Mouse (Mus musculus): ENCODE results near the gene Gpc3. TPM values are rescaled to one million over a fixed set of nuclear protein-coding genes. Genes with fewer than 3 reads are reported as not detected.

The Gpc3 gene
- total and polyA plus RNA-seq, 3 experiments, result not detected

GRCm38 (mm10) chrX:52419850-52420249 lies 193.9 kb downstream of the Gpc3 start:
- no peak for TF ChIP-seq USF2 (conservative IDR thresholded peaks at IDR 0.05; ENCODE audit: low read depth, low read length)
- TF ChIP-seq TCF12 (IDR thresholded peaks at IDR 0.05; ENCODE audit: low read depth, low read length), result no peak
- no peak for TF ChIP-seq KAT2A (IDR thresholded peaks at IDR 0.05; ENCODE audit: insufficient replicate concordance, low read length)
- no peak for TF ChIP-seq ETS1 (conservative IDR thresholded peaks at IDR 0.05; ENCODE audit: low read depth, low read length)
- no peak for TF ChIP-seq UBTF (IDR thresholded peaks at IDR 0.05; ENCODE audit: low read depth, low read length)
- no peak for TF ChIP-seq USF1 (IDR thresholded peaks at IDR 0.05; ENCODE audit: low read depth, low read length)
- no peak for TF ChIP-seq MAFK (IDR thresholded peaks at IDR 0.05; ENCODE audit: insufficient replicate concordance, low read length)
- no peak for TF ChIP-seq NELFE (IDR thresholded peaks at IDR 0.05; ENCODE audit: low read depth, low read length)
- no peak for TF ChIP-seq GABPA (IDR thresholded peaks at IDR 0.05; ENCODE audit: insufficient replicate concordance, low read depth, low read length)
- no peak for TF ChIP-seq BHLHE40 (IDR thresholded peaks at IDR 0.05; ENCODE audit: low read depth, low read length)
- no peak for TF ChIP-seq POLR2A (IDR thresholded peaks at IDR 0.05; ENCODE audit: low read depth, low read length)
- no peak for TF ChIP-seq JUND (conservative IDR thresholded peaks at IDR 0.05; ENCODE audit: low read depth, low read length)
- no peak for TF ChIP-seq E2F4 (IDR thresholded peaks at IDR 0.05; ENCODE audit: insufficient replicate concordance, low read depth, low read length)
- TF ChIP-seq PAX5 (IDR thresholded peaks at IDR 0.05; ENCODE audit: low read length), result no peak
- TF ChIP-seq SIN3A (IDR thresholded peaks at IDR 0.05; ENCODE audit: low read length), result no peak
- no peak for TF ChIP-seq MAX (IDR thresholded peaks at IDR 0.05; ENCODE audit: low read length)
- no peaks in the 10 kb centered on the region for H3K27me3 ChIP-seq (replicated peaks)
- no peaks in the 10 kb centered on the region for H3K9me3 ChIP-seq (replicated peaks; ENCODE audit: low read length)
- in situ Hi-C loops (cut with MboI; ENCODE audit: low pct_ligation_motif_present, low pct_unique_long_range_greater_than_20kb, low sequenced_read_pairs) (no loop called here), dilution Hi-C loops (cut with MboI; ENCODE audit: extremely low pct_ligation_motif_present, extremely low pct_unique_long_range_greater_than_20kb, low sequenced_read_pairs) (no loop called here)
- H3K9ac ChIP-seq (ENCODE audit: insufficient read depth, low read depth), result no peak overlapping the region
- no peaks in the 10 kb centered on the region for H3K79me2 ChIP-seq (replicated peaks; ENCODE audit: control insufficient read depth, extremely low read depth, insufficient read depth, poor library complexity, severe bottlenecking)
- no peaks in the 10 kb centered on the region for H3K4me1 ChIP-seq (ENCODE audit: control insufficient read depth in 1 of 2, insufficient read depth in 2 of 2)
- no peak overlapping the region for H3K4me3 ChIP-seq (replicated peaks in 1 of 3; ENCODE audit: low read depth in 2 of 3, low read length in 2 of 3, poor library complexity in 1 of 3)
- H3K4me2 ChIP-seq (ENCODE audit: insufficient read depth, low read depth, poor library complexity, severe bottlenecking), result no peak overlapping the region
- no peaks in the 10 kb centered on the region for H3K36me3 ChIP-seq (replicated peaks in 1 of 2; ENCODE audit: control insufficient read depth in 1 of 2, insufficient read depth in 1 of 2, low read length in 1 of 2)
- H3K27ac ChIP-seq (ENCODE audit: insufficient read depth, low read depth), result no peak overlapping the region
- DNase-seq (ENCODE audit: extremely low read depth), result no peak

- in situ Hi-C loops (cut with MboI; ENCODE audit: low pct_ligation_motif_present, low pct_unique_long_range_greater_than_20kb, low sequenced_read_pairs) (no loop called here), dilution Hi-C loops (cut with MboI; ENCODE audit: extremely low pct_ligation_motif_present, extremely low pct_unique_long_range_greater_than_20kb, low sequenced_read_pairs) (no loop called here)
- no peak for TF ChIP-seq CTCF (conservative IDR thresholded peaks at IDR 0.05 in 1 of 2, IDR thresholded peaks at IDR 0.05 in 1 of 2; ENCODE audit: low read depth in 2 of 2, low read length in 2 of 2)
- no peak for TF ChIP-seq ZNF384 (IDR thresholded peaks at IDR 0.05; ENCODE audit: low read depth, low read length)
- no peak for TF ChIP-seq MAX (IDR thresholded peaks at IDR 0.05; ENCODE audit: low read length)
- TF ChIP-seq SMC3 (IDR thresholded peaks at IDR 0.05; ENCODE audit: low read depth, low read length), result no peak
- TF ChIP-seq ZC3H11A (IDR thresholded peaks at IDR 0.05; ENCODE audit: low read depth, low read length), result no peak
- no peak for TF ChIP-seq ELF1 (IDR thresholded peaks at IDR 0.05; ENCODE audit: low read depth, low read length)
- TF ChIP-seq POLR2A (IDR thresholded peaks at IDR 0.05; ENCODE audit: low read depth, low read length), result no peak
- no peak for TF ChIP-seq SIN3A (IDR thresholded peaks at IDR 0.05; ENCODE audit: low read length)
- TF ChIP-seq NELFE (IDR thresholded peaks at IDR 0.05; ENCODE audit: low read depth, low read length), result no peak
- no peak for TF ChIP-seq GABPA (IDR thresholded peaks at IDR 0.05; ENCODE audit: insufficient replicate concordance, low read depth, low read length)
- no peak for TF ChIP-seq MEF2A (IDR thresholded peaks at IDR 0.05; ENCODE audit: borderline replicate concordance, low read depth, low read length)
- TF ChIP-seq ZMIZ1 (IDR thresholded peaks at IDR 0.05; ENCODE audit: low read depth, low read length), result no peak
- TF ChIP-seq MYC (IDR thresholded peaks at IDR 0.05; ENCODE audit: low read depth, low read length), result no peak
- TF ChIP-seq IRF4 (IDR thresholded peaks at IDR 0.05; ENCODE audit: low read depth, low read length), result no peak
- no peak for TF ChIP-seq USF1 (IDR thresholded peaks at IDR 0.05; ENCODE audit: low read depth, low read length)
- TF ChIP-seq TCF12 (IDR thresholded peaks at IDR 0.05; ENCODE audit: low read depth, low read length), result no peak
- no peaks in the 10 kb centered on the region for H3K27me3 ChIP-seq (replicated peaks)
- H3K79me2 ChIP-seq (replicated peaks; ENCODE audit: control insufficient read depth, extremely low read depth, insufficient read depth, poor library complexity, severe bottlenecking), result no peaks in the 10 kb centered on the region
- no peak overlapping the region for H3K9ac ChIP-seq (ENCODE audit: insufficient read depth, low read depth)
- H3K4me2 ChIP-seq (ENCODE audit: insufficient read depth, low read depth, poor library complexity, severe bottlenecking), result no peak overlapping the region
- H3K4me1 ChIP-seq (ENCODE audit: control insufficient read depth in 1 of 2, insufficient read depth in 2 of 2), result no peaks in the 10 kb centered on the region
- no peak for DNase-seq (ENCODE audit: extremely low read depth)
- H3K27ac ChIP-seq (ENCODE audit: insufficient read depth, low read depth), result no peak overlapping the region
- no peaks in the 10 kb centered on the region for H3K36me3 ChIP-seq (replicated peaks in 1 of 2; ENCODE audit: control insufficient read depth in 1 of 2, insufficient read depth in 1 of 2, low read length in 1 of 2)
- H3K4me3 ChIP-seq (replicated peaks in 1 of 3; ENCODE audit: low read depth in 2 of 3, low read length in 2 of 3, poor library complexity in 1 of 3), result no peak overlapping the region
- H3K9me3 ChIP-seq (replicated peaks; ENCODE audit: low read length), result no peaks in the 10 kb centered on the region
Measured at GRCm38 (mm10) chrX:52412936-52413335, 200.8 kb downstream of the Gpc3 start.

All from CH12.LX (cell line).